Mouse (Mus musculus) MEL (cell line): ENCODE data around the gene Edrf1. TPM values are rescaled to one million over a fixed set of nuclear protein-coding genes. Genes with fewer than 3 reads are reported as not detected.

Experiments
- DNase-seq: peaks from one replicate; pipeline ENCODE4 v3.0.0; 2011; ENCODE audit warnings: low read depth, low spot score
- H3K27ac ChIP-seq: 2 replicates; pipeline ENCODE4 v1.5.1; 2012; ENCODE audit warnings: low read depth, mild to moderate bottlenecking, control low read depth, low read length, moderate library complexity; ENCODE audit not compliant: control insufficient read depth
- H3K27me3 ChIP-seq, 2 experiments: fragments of 150-350 bp in 1 of 2; sonication (generic) in 1 of 2; 2 replicates each; pipeline ENCODE4 v1.6.1; 2012; ENCODE audit warnings: low read length in 2 of 2, mild to moderate bottlenecking in 2 of 2, improper control_type of control experiment in 1 of 2, moderate library complexity in 1 of 2; ENCODE audit not compliant: insufficient read depth in 2 of 2, control insufficient read depth in 1 of 2
- H3K36me3 ChIP-seq, 2 experiments: 2 replicates each; pipeline ENCODE4 v1.6.1; 2012 to 2014; ENCODE audit warnings: low read length in 2 of 2, improper control_type of control experiment in 1 of 2, inconsistent platforms in 1 of 2, mild to moderate bottlenecking in 1 of 2; ENCODE audit not compliant: insufficient read depth in 2 of 2, control insufficient read depth in 1 of 2
- H3K4me1 ChIP-seq, 2 experiments: fragments of 150-350 bp in 1 of 2; sonication (generic) in 1 of 2; 2 replicates each; pipeline ENCODE4 v1.6.1; 2012; ENCODE audit warnings: low read length in 2 of 2, improper control_type of control experiment in 1 of 2, mild to moderate bottlenecking in 1 of 2; ENCODE audit not compliant: insufficient read depth in 2 of 2, control insufficient read depth in 1 of 2
- H3K4me3 ChIP-seq, 2 experiments: fragments of 150-350 bp in 1 of 2; sonication (generic) in 1 of 2; 2 replicates each; pipeline ENCODE4 v1.5.1; 2012; ENCODE audit warnings: low read depth in 2 of 2, low read length in 2 of 2, mild to moderate bottlenecking in 2 of 2, moderate library complexity in 2 of 2, control low read depth in 1 of 2, improper control_type of control experiment in 1 of 2; ENCODE audit not compliant: control insufficient read depth in 1 of 2, insufficient read depth in 1 of 2
- H3K79me2 ChIP-seq: 2 replicates; pipeline ENCODE4 v1.6.1; 2012; ENCODE audit warnings: mild to moderate bottlenecking, low read length, moderate library complexity; ENCODE audit not compliant: control insufficient read depth, poor library complexity, insufficient read depth
- H3K9ac ChIP-seq: 2 replicates; pipeline ENCODE4 v1.6.1; 2012; ENCODE audit warnings: low read depth, mild to moderate bottlenecking, control low read depth, low read length, moderate library complexity; ENCODE audit not compliant: control insufficient read depth, poor library complexity, severe bottlenecking
- H3K9me3 ChIP-seq: fragments of 150-350 bp; sonication (generic); replicated peaks from 2 replicates; pipeline ENCODE4 v1.6.1; 2012; ENCODE audit warnings: mild to moderate bottlenecking, low read length, improper control_type of control experiment, moderate library complexity; ENCODE audit not compliant: insufficient read depth
- CTCF ChIP-seq, 3 experiments: IDR thresholded peaks in 2 of 3; conservative IDR thresholded peaks in 1 of 3; 2 replicates each; pipeline ENCODE4 v1.5.1; 2011 to 2012; ENCODE audit warnings: low read length in 3 of 3, low read depth in 2 of 3, mild to moderate bottlenecking in 2 of 3, improper control_type of control experiment in 1 of 3, inconsistent platforms in 1 of 3, mixed read lengths in 1 of 3, moderate library complexity in 1 of 3; ENCODE audit not compliant: control insufficient read depth in 1 of 3, insufficient read depth in 1 of 3, poor library complexity in 1 of 3, severe bottlenecking in 1 of 3
- EP300 ChIP-seq, 2 experiments: IDR thresholded peaks; 2 replicates each; pipeline ENCODE4 v1.6.1; 2011; ENCODE audit warnings: improper control_type of control experiment in 2 of 2, low read length in 2 of 2, low read depth in 1 of 2, mild to moderate bottlenecking in 1 of 2
- GABPA ChIP-seq: IDR thresholded peaks from 2 replicates; pipeline ENCODE4 v1.6.1; 2012; ENCODE audit warnings: low read depth, mild to moderate bottlenecking, inconsistent platforms, low read length, improper control_type of control experiment, moderate library complexity
- HCFC1 ChIP-seq: IDR thresholded peaks from 2 replicates; pipeline ENCODE4 v1.6.1; 2012; ENCODE audit warnings: low read depth, mild to moderate bottlenecking, inconsistent platforms, low read length, improper control_type of control experiment, moderate library complexity
- KAT2A ChIP-seq: conservative IDR thresholded peaks from 2 replicates; pipeline ENCODE4 v1.6.1; 2012; ENCODE audit warnings: low read depth, low read length, improper control_type of control experiment, inconsistent platforms
- MAFK ChIP-seq: IDR thresholded peaks from 2 replicates; pipeline ENCODE4 v1.6.1; 2011; ENCODE audit warnings: low read depth, mild to moderate bottlenecking, low read length, improper control_type of control experiment, borderline replicate concordance
- MAZ ChIP-seq: IDR thresholded peaks from 2 replicates; pipeline ENCODE4 v1.6.1; 2012; ENCODE audit warnings: low read depth, mild to moderate bottlenecking, inconsistent platforms, low read length, improper control_type of control experiment
- MEF2A ChIP-seq: IDR thresholded peaks from 2 replicates; pipeline ENCODE4 v1.6.1; 2014; ENCODE audit warnings: low read depth, mild to moderate bottlenecking, inconsistent platforms, low read length, improper control_type of control experiment; ENCODE audit not compliant: poor library complexity, insufficient replicate concordance, severe bottlenecking; ENCODE audit errors: extremely low read depth
- MXI1 ChIP-seq: IDR thresholded peaks from 2 replicates; pipeline ENCODE4 v1.6.1; 2011; ENCODE audit warnings: mild to moderate bottlenecking, low read depth, low read length, improper control_type of control experiment
- MYC ChIP-seq: IDR thresholded peaks from 2 replicates; pipeline ENCODE4 v1.6.1; 2011; ENCODE audit warnings: low read depth, mild to moderate bottlenecking, low read length, improper control_type of control experiment, moderate library complexity
- POLR2AphosphoS5 ChIP-seq: IDR thresholded peaks from 2 replicates; pipeline ENCODE4 v1.6.1; 2012; ENCODE audit warnings: low read depth, borderline replicate concordance, mild to moderate bottlenecking, inconsistent platforms, low read length, moderate library complexity, mixed read lengths
- SMC3 ChIP-seq: IDR thresholded peaks from 2 replicates; pipeline ENCODE4 v1.6.1; 2011; ENCODE audit warnings: low read depth, low read length, improper control_type of control experiment
- TAL1 ChIP-seq: IDR thresholded peaks from 2 replicates; pipeline ENCODE4 v1.6.1; 2012; ENCODE audit warnings: mild to moderate bottlenecking, inconsistent platforms, low read length, moderate library complexity, mixed read lengths
- polyA plus RNA-seq, 2 experiments: library from polyadenylated mRNA; stranded (reverse) in 1 of 2; unstranded in 1 of 2; fragments of >175 nt in 1 of 2; fragments of >200 nt in 1 of 2; gene quantifications; 2 replicates each; pipeline versions ENCODE4 v1.2.1 to v1.2.4; 2012; ENCODE audit warnings: low replicate concordance in 2 of 2, low read depth in 1 of 2; ENCODE audit not compliant: insufficient read length in 2 of 2, insufficient read depth in 1 of 2, missing spikeins in 1 of 2
- total RNA-seq: library from RNA; depleted of rRNA; stranded (reverse); fragments of 300-350 nt; gene quantifications from 2 replicates; pipeline ENCODE4 v1.2.3, GENCODE M21; 2012

Edrf1 gene
- total and polyA plus RNA-seq, 3 experiments: 17.8 to 104 (median 28.1) TPM

DNA sequence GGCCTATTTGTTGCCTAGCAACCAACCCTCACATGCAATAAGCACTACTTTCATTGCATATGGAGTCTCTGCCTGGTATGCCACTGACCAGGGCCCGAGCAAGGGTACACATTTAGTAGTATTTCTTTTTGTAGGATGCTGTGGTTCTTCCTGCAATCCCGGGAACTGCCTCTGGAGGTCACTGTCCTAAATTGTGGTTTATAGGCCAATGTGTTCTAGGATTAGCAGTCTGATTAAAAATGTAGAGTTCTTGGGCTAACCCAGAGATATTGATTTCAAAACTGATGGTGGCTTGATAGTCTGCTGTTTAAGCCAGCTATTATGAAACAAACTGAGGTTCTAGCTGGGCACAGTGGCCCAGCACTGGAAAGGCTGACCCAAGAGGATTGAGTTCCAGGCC is 4.9 kb upstream of the Edrf1 start:
- no peak overlapping the region for H3K4me3 ChIP-seq
- no peak overlapping the region for H3K27ac ChIP-seq
- H3K36me3 ChIP-seq: peaks cover 0 to 2% of the 10 kb centered on the region in 2 experiments; a peak in 1 of 4 replicates
- peaks cover 0 to 3% of the 10 kb centered on the region in 2 experiments; a peak in 1 of 4 replicates for H3K27me3 ChIP-seq
- DNase-seq: peak; percentile 73
- no peaks in the 10 kb centered on the region for H3K9me3 ChIP-seq
- no peak overlapping the region for H3K9ac ChIP-seq
- peaks cover 0 to 3% of the 10 kb centered on the region in 2 experiments; a peak in 1 of 4 replicates for H3K4me1 ChIP-seq
- peak; percentile 22; the same call in 1 of the 2 replicates for TF ChIP-seq SMC3
- no peak for TF ChIP-seq GABPA
- TF ChIP-seq CTCF (IDR thresholded peaks at IDR 0.05 in 2 of 3, conservative IDR thresholded peaks at IDR 0.05 in 1 of 3; ENCODE audit: control insufficient read depth in 1 of 3, insufficient read depth in 1 of 3, low read depth in 2 of 3, low read length in 3 of 3, poor library complexity in 1 of 3, severe bottlenecking in 1 of 3): peak; percentile 40 to 74 (median 65)
- no peaks in the 10 kb centered on the region; the same call in 1 of the 2 replicates for H3K79me2 ChIP-seq

- Histone ChIP-seq H3K36me3 (peaks cover 3 to 6% of the 10 kb centered on the region in 2 experiments), H3K79me2 (peaks cover 16% of the 10 kb centered on the region), H3K4me3 (no peak overlapping the region), H3K27ac (no peak overlapping the region), H3K4me1 (peaks cover 0 to 9% of the 10 kb centered on the region in 2 experiments; a peak in 1 of 4 replicates), H3K27me3 (no peaks in the 10 kb centered on the region), H3K9me3 (no peaks in the 10 kb centered on the region), H3K9ac (no peak overlapping the region)
- no peak for DNase-seq
- no peak for TF ChIP-seq EP300 (IDR thresholded peaks at IDR 0.05; ENCODE audit: low read depth in 1 of 2, low read length in 2 of 2)
- no peak for TF ChIP-seq HCFC1
- TF ChIP-seq CTCF (IDR thresholded peaks at IDR 0.05 in 2 of 3, conservative IDR thresholded peaks at IDR 0.05 in 1 of 3; ENCODE audit: control insufficient read depth in 1 of 3, insufficient read depth in 1 of 3, low read depth in 2 of 3, low read length in 3 of 3, poor library complexity in 1 of 3, severe bottlenecking in 1 of 3): no peak
- no peak for TF ChIP-seq SMC3
- no peak for TF ChIP-seq POLR2AphosphoS5
- TF ChIP-seq MXI1: no peak
- TF ChIP-seq MAZ: no peak
- TF ChIP-seq MYC: no peak
- TF ChIP-seq KAT2A: no peak
- no peak for TF ChIP-seq MAFK
- no peak for TF ChIP-seq MEF2A
- no peak for TF ChIP-seq TAL1
These were observed 2.3 kb upstream of the Edrf1 start for GRCm38 (mm10) chr7:133634932-133635650.
